Mouse (Mus musculus) cerebellum, postnatal 4 days (tissue): Measurements from ENCODE around the gene 2810459M11Rik.
A peak's percentile ranks its signal among the peaks of the same experiment; 100 is the strongest.
"Not testable (repeated sequence)": the region's sequence is repeated elsewhere in the genome, so short reads cannot be mapped to it uniquely, and the experiment has no call there.

Source experiments
- DNase-seq, 2 experiments: peaks; one replicate each; pipeline ENCODE4 v3.0.0; 2022; ENCODE audit warnings: low spot score in 2 of 2, mixed read lengths in 1 of 2

The 2810459M11Rik gene

GRCm38 (mm10) chr1:86045848-86046805 is at the start of gene 2810459M11Rik:
Gene 2810459M11Rik, plus strand, starts transcription at chr1:86045863.
- peak in 1 of 2 experiments; percentile 30 for DNase-seq

- DNase-seq, result no peak
Observed at GRCm38 (mm10) chr1:85997221-85997620, 48.4 kb upstream of the 2810459M11Rik start.

GRCm38 (mm10) chr1:85998012-85998411 is 47.7 kb upstream of the 2810459M11Rik start:
- no peak for DNase-seq

- no peak for DNase-seq
Observed at GRCm38 (mm10) chr1:85999853-86000570, 45.7 kb upstream of the 2810459M11Rik start.

GRCm38 (mm10) chr1:86005540-86005939 is 40.1 kb upstream of the 2810459M11Rik start:
- no peak for DNase-seq

GRCm38 (mm10) chr1:86006040-86006439 is 39.6 kb upstream of the 2810459M11Rik start:
- no peak for DNase-seq

- DNase-seq, result peak; percentile 91 to 93
Observed at GRCm38 (mm10) chr1:86007778-86008177, 37.9 kb upstream of the 2810459M11Rik start.

- DNase-seq, result not testable (repeated sequence)
Observed at GRCm38 (mm10) chr1:86015758-86016157, 29.9 kb upstream of the 2810459M11Rik start.

- DNase-seq, result no peak
Observed at GRCm38 (mm10) chr1:86016516-86016915, 29.1 kb upstream of the 2810459M11Rik start, which contains the start of gene Spata3. Gene Spata3, plus strand, starts transcription at chr1:86016816.

- DNase-seq, result peak; percentile 62 to 83
Observed at GRCm38 (mm10) chr1:86018235-86019055, 27.2 kb upstream of the 2810459M11Rik start.

GRCm38 (mm10) chr1:86021365-86021989 is 24.2 kb upstream of the 2810459M11Rik start:
- DNase-seq, result no peak

- peak in 1 of 2 experiments; percentile 29 for DNase-seq
Observed at GRCm38 (mm10) chr1:86032273-86032987, 13.2 kb upstream of the 2810459M11Rik start.

GRCm38 (mm10) chr1:86038191-86038951 is 7.3 kb upstream of the 2810459M11Rik start:
- DNase-seq, result peak in 1 of 2 experiments; percentile 11

- no peak for DNase-seq
Observed at GRCm38 (mm10) chr1:86040131-86040530, 5.5 kb upstream of the 2810459M11Rik start.

- DNase-seq, result no peak
Observed at GRCm38 (mm10) chr1:86040817-86041216, 4.8 kb upstream of the 2810459M11Rik start.

- DNase-seq, result no peak
Observed at GRCm38 (mm10) chr1:86045056-86045455, 607 bp upstream of the 2810459M11Rik start.

- DNase-seq, result no peak
Observed at GRCm38 (mm10) chr1:86046833-86047563, 1.3 kb downstream of the 2810459M11Rik start.

GRCm38 (mm10) chr1:86048231-86048630 is 2.6 kb downstream of the 2810459M11Rik start:
- no peak for DNase-seq

- no peak for DNase-seq
Observed at GRCm38 (mm10) chr1:86048744-86049143, 3.1 kb downstream of the 2810459M11Rik start.
